Mouse (Mus musculus) subcutaneous adipose tissue, adult 2 months (tissue): ENCODE results near the gene Klhl4. TPM values are rescaled to one million over a fixed set of nuclear protein-coding genes. Genes with fewer than 3 reads are reported as not detected.

Experiments
- polyA plus RNA-seq: library from polyadenylated mRNA; depleted of rRNA; stranded (reverse); fragments of >200 nt; gene quantifications from 2 replicates; pipeline ENCODE4 v1.2.3, GENCODE M21; 2012; ENCODE audit warnings: low replicate concordance; rRNA removed

The Klhl4 gene
- 2.1 and 2.3 TPM in 2 replicates for polyA plus RNA-seq

GRCm38 (mm10) chrX:114473782-114474731, at the start of gene Klhl4:
Klhl4 (plus strand) TSS chrX:114474333.

